Mouse (Mus musculus): ENCODE measurements around the gene Map4. TPM values are rescaled to one million over a fixed set of nuclear protein-coding genes. Genes with fewer than 3 reads are reported as not detected.

The Map4 gene
- total and polyA plus RNA-seq, 3 experiments = 14.4 to 45.8 (median 28.9) TPM

DNA sequence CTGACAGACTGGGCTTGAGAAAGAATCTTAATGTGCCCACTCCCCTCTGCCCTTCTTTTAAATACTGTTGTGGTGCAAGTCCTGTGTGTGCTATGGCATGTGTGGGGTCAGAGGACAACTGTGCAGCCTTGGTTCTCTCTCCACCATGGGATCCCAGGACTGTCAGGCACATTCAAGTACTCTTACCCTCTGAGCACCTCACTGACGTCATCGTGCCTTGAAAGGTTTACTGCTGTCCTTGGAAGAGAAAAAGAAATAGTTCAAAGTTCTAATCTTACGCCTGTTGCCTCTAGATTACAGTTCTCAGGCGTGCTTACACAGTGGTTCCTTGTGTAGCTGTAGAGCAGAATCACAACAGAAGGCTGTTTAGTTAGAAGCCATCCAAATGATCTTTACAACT, 45.0 kb upstream of the Map4 start:
- Histone ChIP-seq H3K9ac (ENCODE audit: insufficient read depth, low read depth) (no peak overlapping the region), H3K4me1 (ENCODE audit: control insufficient read depth in 1 of 2, insufficient read depth in 2 of 2) (no peaks in the 10 kb centered on the region; a peak in 2 of 4 replicates), H3K79me2 (replicated peaks; ENCODE audit: control insufficient read depth, extremely low read depth, insufficient read depth, poor library complexity, severe bottlenecking) (peaks cover 4% of the 10 kb centered on the region; the same call in 1 of the 2 replicates), H3K9me3 (replicated peaks; ENCODE audit: low read length) (no peaks in the 10 kb centered on the region), H3K4me3 (replicated peaks in 1 of 3; ENCODE audit: low read depth in 2 of 3, low read length in 2 of 3, poor library complexity in 1 of 3) (no peak overlapping the region), H3K4me2 (ENCODE audit: insufficient read depth, low read depth, poor library complexity, severe bottlenecking) (no peak overlapping the region), H3K27ac (ENCODE audit: insufficient read depth, low read depth) (no peak overlapping the region), H3K27me3 (replicated peaks) (no peaks in the 10 kb centered on the region), H3K36me3 (replicated peaks in 1 of 2; ENCODE audit: control insufficient read depth in 1 of 2, insufficient read depth in 1 of 2, low read length in 1 of 2) (peaks cover 83 to 99% of the 10 kb centered on the region in 2 experiments)
- no peak for DNase-seq (ENCODE audit: extremely low read depth)
- in situ Hi-C loops (cut with MboI; ENCODE audit: low pct_ligation_motif_present, low pct_unique_long_range_greater_than_20kb, low sequenced_read_pairs) (no loop called here), dilution Hi-C loops (cut with MboI; ENCODE audit: extremely low pct_ligation_motif_present, extremely low pct_unique_long_range_greater_than_20kb, low sequenced_read_pairs) (no loop called here)
- TF ChIP-seq USF1 (IDR thresholded peaks at IDR 0.05; ENCODE audit: low read depth, low read length) (no peak), IRF4 (IDR thresholded peaks at IDR 0.05; ENCODE audit: low read depth, low read length) (no peak), ZC3H11A (IDR thresholded peaks at IDR 0.05; ENCODE audit: low read depth, low read length) (no peak), TCF12 (IDR thresholded peaks at IDR 0.05; ENCODE audit: low read depth, low read length) (no peak), MEF2A (IDR thresholded peaks at IDR 0.05; ENCODE audit: borderline replicate concordance, low read depth, low read length) (no peak), RAD21 (IDR thresholded peaks at IDR 0.05; ENCODE audit: low read depth, low read length) (no peak), BHLHE40 (IDR thresholded peaks at IDR 0.05; ENCODE audit: low read depth, low read length) (no peak), JUND (conservative IDR thresholded peaks at IDR 0.05; ENCODE audit: low read depth, low read length) (no peak), RCOR1 (conservative IDR thresholded peaks at IDR 0.05; ENCODE audit: low read depth, low read length) (no peak), MAX (IDR thresholded peaks at IDR 0.05; ENCODE audit: low read length) (no peak), JUN (IDR thresholded peaks at IDR 0.05; ENCODE audit: insufficient read depth, low read depth, low read length) (no peak), SIN3A (IDR thresholded peaks at IDR 0.05; ENCODE audit: low read length) (no peak), MXI1 (IDR thresholded peaks at IDR 0.05; ENCODE audit: low read depth, low read length) (no peak), GABPA (IDR thresholded peaks at IDR 0.05; ENCODE audit: insufficient replicate concordance, low read depth, low read length) (no peak), CHD1 (IDR thresholded peaks at IDR 0.05; ENCODE audit: low read depth, low read length) (no peak), E2F4 (IDR thresholded peaks at IDR 0.05; ENCODE audit: insufficient replicate concordance, low read depth, low read length) (no peak), ETS1 (conservative IDR thresholded peaks at IDR 0.05; ENCODE audit: low read depth, low read length) (no peak), POLR2A (IDR thresholded peaks at IDR 0.05; ENCODE audit: low read depth, low read length) (no peak), TBP (conservative IDR thresholded peaks at IDR 0.05; ENCODE audit: low read depth, low read length) (no peak), MAZ (IDR thresholded peaks at IDR 0.05; ENCODE audit: low read depth, low read length) (no peak)

DNA sequence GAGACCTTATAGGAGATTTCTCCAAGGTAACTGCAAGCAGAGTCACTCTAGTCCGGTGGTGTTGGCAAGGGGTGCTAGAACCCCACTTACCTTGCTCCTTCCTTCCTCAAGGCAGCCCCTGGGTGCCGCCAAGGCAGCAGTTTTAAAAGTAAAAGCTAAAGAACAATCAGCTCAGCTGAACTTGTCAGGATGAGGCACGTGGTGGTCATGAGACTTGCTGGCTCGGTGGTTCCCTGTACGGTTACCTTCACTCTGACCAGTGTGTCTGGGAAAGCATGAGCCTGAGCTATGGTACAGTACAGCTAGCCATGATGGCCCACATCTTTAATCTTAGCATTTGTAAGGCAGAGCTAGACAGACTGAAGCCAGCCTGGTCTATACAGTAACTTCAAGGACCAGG, 43.9 kb upstream of the Map4 start:
- TF ChIP-seq TCF12 (IDR thresholded peaks at IDR 0.05; ENCODE audit: low read depth, low read length) (no peak), POLR2AphosphoS2 (IDR thresholded peaks at IDR 0.05; ENCODE audit: low read depth, low read length) (no peak), PAX5 (IDR thresholded peaks at IDR 0.05; ENCODE audit: low read length) (no peak), ZNF384 (IDR thresholded peaks at IDR 0.05; ENCODE audit: low read depth, low read length) (no peak), E2F4 (IDR thresholded peaks at IDR 0.05; ENCODE audit: insufficient replicate concordance, low read depth, low read length) (no peak), MAX (IDR thresholded peaks at IDR 0.05; ENCODE audit: low read length) (no peak), UBTF (IDR thresholded peaks at IDR 0.05; ENCODE audit: low read depth, low read length) (no peak), ZC3H11A (IDR thresholded peaks at IDR 0.05; ENCODE audit: low read depth, low read length) (no peak)

More for the DNA sequence above, 43.9 kb upstream of the Map4 start:
- H3K27ac ChIP-seq (ENCODE audit: insufficient read depth, low read depth) = no peak overlapping the region
- no peaks in the 10 kb centered on the region; the same call in 1 of the 2 replicates for H3K79me2 ChIP-seq (replicated peaks; ENCODE audit: control insufficient read depth, extremely low read depth, insufficient read depth, poor library complexity, severe bottlenecking)
- H3K4me3 ChIP-seq (replicated peaks in 1 of 3; ENCODE audit: low read depth in 2 of 3, low read length in 2 of 3, poor library complexity in 1 of 3) = no peak overlapping the region
- H3K36me3 ChIP-seq (replicated peaks in 1 of 2; ENCODE audit: control insufficient read depth in 1 of 2, insufficient read depth in 1 of 2, low read length in 1 of 2) = peaks cover 85 to 99% of the 10 kb centered on the region in 2 experiments
- H3K4me1 ChIP-seq (ENCODE audit: control insufficient read depth in 1 of 2, insufficient read depth in 2 of 2) = no peaks in the 10 kb centered on the region; a peak in 1 of 4 replicates
- in situ Hi-C loops (cut with MboI; ENCODE audit: low pct_ligation_motif_present, low pct_unique_long_range_greater_than_20kb, low sequenced_read_pairs) = no loop called here
- H3K4me2 ChIP-seq (ENCODE audit: insufficient read depth, low read depth, poor library complexity, severe bottlenecking) = no peak overlapping the region
- DNase-seq (ENCODE audit: extremely low read depth) = no peak
- H3K9me3 ChIP-seq (replicated peaks; ENCODE audit: low read length) = no peaks in the 10 kb centered on the region
- dilution Hi-C loops (cut with MboI; ENCODE audit: extremely low pct_ligation_motif_present, extremely low pct_unique_long_range_greater_than_20kb, low sequenced_read_pairs) = no loop called here
- no peaks in the 10 kb centered on the region for H3K27me3 ChIP-seq (replicated peaks)
- H3K9ac ChIP-seq (ENCODE audit: insufficient read depth, low read depth) = no peak overlapping the region

Measured in CH12.LX (cell line).